Mouse (Mus musculus) neutrophil, adult 5-6 weeks (primary cell): Measurements from ENCODE around the gene Wdr31. TPM values are rescaled to one million over a fixed set of nuclear protein-coding genes. Genes with fewer than 3 reads are reported as not detected.

Source experiments
- ATAC-seq: fragments of 151-379, 151-347 bp; 2 replicates; pipeline ENCODE4 v1.8.0; 2017; ENCODE audit warnings: mild to moderate bottlenecking, moderate TSS enrichment; ENCODE audit not compliant: insufficient number of reproducible peaks, poor library complexity, low FRiP score, severe bottlenecking; ENCODE audit errors: extremely low read depth
- total RNA-seq: library from RNA; stranded (forward); fragments of 200-1000 nt; gene quantifications from 2 replicates; pipeline ENCODE4 v1.2.3, GENCODE M21; 2017

The Wdr31 gene
- total RNA-seq, result 0.35 TPM in 1 of 2 replicates, not detected in the other

DNA sequence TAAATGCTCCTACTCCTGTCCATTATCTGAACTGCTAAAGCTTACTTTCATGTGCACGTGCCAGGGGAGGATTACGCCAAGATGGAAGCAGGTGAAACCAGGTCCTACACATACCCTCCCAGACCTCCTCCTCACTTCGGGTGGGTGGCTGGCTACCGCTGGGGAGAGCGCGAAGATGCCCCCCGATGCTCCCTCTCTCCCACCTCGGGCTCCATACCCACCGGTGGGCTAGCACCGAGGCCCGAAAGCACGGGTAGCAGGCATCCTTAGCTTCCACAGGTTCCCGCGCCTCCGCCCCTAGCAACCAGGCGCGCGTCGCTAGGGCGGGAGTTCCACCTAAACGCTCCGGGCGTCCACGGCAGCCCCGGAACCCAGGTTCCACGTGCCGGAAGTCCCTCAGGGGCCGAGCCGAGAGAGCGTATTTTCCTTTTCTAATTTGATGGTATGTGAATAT, at the start of gene Wdr31:
Gene Wdr31 (minus strand): TSS at position 299 of the 454 bp plus-strand sequence.
- peak; percentile 85 for ATAC-seq

DNA sequence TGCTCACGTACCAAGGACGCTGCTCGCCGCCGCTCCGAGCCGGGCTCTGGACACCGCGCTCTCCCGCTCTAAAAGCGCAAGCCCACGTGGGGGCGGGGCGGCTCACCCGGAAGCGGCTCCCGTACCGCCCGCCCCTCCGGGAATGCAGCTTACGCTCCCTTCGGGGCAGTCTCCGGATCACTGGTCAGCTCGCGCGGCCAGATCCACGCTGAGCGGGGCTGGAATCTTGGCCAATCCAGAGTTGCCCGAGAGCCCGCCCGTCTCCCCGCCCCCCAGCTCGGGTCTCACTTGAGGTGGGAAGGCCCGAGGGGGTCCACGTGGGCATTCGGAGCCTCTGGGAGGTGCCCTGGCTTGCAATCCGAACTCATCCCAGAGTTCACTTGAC, 49.1 kb upstream of the Wdr31 start, which contains the start of gene Alad:
Gene Alad (minus strand): TSS at position 70 of the 385 bp plus-strand sequence.
- peak; percentile 23; the same call in 1 of the 2 replicates for ATAC-seq

DNA sequence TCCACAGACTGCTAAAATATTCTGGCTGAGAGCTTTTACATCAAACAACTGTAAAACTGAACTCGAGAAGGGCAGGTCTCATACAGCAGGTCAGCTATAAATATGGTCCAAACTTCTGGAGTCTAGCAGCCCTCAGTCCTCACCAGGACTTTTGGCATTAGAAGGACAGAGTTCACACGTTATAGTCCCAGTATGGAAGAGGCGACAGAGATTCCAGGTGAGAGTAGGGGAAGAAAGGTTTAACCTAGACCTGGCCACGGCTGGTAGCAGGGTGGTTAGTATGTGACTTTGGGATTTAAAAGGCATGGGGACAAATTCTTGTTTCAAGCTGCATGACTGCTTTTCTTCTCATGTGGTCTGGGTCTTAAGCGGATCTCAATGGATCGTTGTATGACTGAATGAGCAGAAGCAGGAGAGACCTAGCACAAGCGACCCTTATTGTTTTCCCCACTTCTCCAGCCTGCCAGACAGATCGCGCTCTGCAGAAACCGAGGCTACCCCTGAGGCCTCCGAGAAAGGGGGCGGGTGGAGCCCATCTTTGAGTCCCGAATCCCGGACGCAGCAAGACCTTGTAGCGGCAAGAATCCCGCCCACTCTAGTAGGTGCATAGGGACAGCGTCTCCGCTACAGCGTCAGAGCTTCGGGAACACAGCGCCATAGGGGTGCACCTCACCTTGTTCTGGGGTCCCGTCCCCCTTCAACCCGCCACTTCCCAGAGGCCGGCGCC, 48.6 kb upstream of the Wdr31 start:
- ATAC-seq, result no peak

DNA sequence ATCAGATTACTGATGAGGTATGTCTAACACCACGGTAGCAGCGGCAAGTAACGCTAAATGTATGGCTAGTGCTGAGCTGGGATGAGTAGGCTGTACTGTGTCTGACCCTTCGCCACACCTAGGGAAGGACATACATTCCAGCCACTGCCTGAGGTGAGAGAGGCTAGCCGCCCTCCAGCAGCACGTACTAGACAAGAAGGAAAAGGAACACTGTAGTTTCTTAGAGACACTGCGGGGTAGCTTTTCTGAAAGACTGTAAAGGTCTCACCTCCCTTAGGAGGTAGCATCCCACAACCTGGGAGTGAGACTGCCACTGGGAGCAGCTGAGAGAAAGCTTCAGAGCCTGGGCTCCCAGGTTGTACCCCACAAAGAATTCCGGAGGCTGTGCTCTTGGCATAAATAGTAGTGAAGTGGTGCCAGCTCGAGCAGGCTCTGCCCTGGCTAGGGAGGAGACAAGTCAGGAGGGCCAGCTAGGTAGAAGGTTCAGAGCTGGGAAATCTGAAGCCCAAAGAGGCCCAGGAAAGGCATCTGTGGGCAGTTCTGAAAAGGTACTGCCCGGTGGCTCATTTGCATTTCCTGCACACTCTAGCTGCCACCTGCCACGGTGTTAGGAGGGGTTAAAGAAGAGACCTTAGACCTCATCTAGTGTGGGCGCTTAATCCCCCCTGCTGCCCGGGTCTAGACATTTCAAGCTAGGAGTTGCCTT, 47.9 kb upstream of the Wdr31 start:
- peak; percentile 33; the same call in 1 of the 2 replicates for ATAC-seq

DNA sequence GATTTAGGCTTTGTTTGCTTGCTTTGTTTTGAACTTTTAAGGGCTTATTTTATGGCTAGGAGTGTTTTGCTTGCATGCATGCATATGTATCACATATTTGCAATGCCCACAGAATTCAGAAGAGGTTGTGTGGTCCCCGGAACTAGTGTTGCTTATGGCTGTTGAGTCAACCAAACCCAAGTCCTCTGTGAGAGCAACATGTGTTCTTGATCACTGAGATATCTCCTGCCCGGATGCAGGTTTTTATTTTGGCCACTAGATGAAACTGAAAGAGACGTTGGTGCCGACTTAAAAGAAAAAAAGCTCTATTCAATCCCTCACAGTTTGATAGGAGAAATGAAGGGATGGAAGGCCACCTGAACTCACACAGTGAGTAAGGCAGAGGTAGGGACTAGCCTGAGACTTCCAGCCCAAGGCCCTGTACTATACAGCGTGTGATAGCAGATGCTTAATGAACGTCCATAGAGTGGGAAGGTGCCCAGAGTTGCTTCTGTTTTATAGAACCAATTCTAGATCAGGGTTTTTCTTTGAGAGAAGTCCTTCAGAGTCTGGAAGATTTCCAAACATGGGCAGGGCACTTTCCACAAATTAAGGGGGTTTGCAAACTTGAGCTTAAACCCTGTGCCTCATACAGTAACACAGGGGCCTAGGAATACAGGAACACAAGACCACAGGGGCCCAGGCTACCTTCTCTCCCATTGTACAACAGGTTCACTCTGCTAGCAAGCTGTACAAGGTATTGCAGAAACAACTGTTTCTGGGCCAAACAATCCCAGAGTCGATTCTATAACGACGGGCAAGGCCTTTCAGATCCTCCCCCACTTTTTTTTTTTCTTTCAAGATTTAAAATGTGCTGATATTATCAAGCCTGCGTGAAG, 47.1 kb upstream of the Wdr31 start:
- ATAC-seq, result no peak

DNA sequence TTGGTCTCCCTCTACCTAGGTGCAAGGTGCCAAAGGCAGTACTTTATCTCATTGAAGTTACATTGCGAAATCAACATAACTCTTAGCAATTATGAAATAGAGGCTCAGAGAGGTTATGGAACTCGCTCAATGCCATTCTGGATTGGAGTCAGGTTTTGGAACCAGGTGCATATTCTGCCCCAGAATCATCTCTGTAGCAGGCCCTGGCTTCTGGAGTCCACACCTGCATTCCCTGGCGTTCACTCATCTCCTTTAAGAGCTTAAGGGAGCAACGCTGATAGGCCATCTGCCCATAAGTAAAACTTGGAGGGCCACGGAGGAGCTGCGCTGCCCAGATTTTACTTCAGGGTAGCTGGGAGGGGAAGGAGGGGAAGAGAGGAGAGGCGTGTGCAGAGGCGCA, 46.4 kb upstream of the Wdr31 start:
- ATAC-seq, result no peak

DNA sequence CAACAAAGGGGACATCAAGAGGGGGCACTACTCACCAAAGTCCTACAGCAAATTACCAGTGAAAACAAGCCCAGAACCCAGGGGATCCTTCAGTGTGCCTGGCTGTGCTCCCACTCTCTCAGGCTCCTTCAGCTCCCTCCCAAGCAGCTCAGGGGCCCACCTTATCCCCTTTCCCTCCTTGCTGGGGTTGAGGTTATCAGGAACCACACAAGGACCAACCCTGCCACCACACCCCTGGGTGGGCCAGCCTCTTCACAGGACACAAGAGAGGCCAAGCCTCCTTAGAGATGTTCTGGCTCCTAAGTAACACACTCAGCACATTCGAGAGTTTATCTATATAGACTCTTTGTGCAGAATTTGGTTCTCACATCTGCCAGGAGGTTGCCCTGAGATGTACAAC, 45.9 kb upstream of the Wdr31 start:
- ATAC-seq, result no peak

DNA sequence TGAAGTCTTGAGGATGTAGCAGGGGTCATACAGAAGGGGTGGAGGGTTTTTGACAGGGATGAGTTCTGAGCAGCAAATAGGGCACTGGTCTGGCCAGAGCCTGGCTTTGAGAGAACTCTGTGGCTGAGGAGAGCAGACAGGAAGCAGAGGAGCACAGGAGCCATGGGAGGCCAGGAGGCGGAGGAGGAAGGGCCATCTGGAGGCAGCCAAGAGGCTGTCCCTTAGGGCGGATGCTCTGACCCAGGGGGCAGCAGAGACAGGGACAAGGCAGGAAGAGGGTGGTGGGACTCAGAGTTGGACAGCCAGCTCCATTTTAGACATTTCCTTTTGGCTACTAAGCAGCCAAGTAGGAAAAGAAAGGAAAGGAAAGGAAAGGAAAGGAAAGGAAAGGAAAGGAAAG, 45.4 kb upstream of the Wdr31 start:
- ATAC-seq, result no peak

DNA sequence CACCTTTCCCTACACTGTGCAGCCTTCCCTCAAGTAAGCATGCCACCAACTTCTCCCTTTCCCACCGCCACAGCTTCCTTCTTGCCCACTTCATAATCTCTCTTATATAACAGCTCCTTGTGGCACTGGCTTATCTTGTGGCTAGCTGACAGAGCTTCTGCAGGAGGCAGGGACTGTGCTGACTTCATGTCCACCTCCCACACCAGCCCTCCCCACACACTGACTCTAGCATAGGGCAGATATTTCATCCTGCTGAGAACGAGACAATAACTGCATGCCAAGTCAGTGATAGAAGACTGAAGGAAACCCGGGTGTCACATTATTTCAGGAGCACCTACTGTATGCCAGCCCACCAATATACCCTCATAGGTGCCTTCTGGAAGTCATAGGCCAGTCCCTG, 44.8 kb upstream of the Wdr31 start:
- no peak for ATAC-seq

DNA sequence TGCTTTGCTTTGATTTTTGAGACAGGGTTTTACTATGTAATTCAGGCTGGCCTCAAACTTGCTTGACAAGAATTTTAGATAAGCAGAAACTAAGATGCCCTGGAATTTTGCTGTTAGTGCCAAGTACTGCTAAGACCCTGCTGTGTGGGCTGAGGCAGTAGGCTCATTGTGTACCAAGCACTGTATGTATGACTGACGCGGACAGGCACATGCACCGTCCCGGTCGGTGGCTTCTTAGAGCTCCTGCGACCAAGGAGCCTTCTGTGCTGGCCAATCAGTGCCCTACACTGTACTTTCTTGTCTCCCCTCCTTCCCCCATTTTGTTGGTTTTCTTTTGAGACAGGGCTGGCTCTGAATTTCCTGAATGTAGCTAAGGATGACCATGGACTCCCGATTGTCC, 44.3 kb upstream of the Wdr31 start:
- ATAC-seq, result no peak

DNA sequence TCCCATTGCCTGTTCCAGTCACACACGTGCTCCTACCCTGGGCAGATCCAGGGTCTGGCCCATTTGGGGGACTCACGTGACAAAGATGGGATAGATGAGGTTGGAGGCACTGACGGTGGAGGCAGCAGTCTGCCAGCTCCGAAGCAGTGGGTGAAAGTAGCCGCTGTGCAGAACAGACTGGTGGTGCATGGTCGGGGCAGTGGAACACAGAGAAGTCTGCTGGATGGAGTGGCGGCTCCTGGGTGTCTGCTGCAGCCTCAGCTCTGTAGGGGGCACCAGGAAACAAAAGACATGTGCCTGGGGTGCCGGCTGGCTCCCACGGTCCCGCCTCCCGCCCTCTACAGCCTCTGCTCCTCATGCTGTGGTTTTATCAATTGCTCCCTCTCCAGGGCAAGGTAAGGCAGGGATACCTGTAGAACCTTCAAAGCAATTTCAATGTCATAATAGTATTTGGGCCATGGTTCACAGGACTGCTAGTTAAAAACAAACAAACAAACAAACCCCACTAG, 43.4 kb upstream of the Wdr31 start:
- no peak for ATAC-seq

DNA sequence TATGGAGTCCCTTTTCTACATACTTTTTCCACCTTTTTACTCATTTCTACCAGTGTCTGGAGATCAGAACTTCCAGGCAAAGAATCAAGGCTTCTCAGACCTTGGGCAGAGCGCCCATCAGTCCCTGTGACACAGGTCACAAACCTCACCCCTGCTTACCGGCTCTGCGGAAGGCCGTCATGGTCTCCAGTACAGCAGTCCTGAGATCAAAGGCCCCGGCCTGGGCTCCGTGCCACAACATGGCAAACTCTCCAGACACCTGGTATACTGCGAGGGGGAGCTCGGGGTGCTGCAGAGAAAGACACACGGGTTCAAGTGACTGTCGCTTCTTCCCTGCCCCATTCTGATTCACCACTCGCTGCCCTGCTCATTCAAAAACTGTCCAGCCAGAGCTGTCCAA, 39.2 kb upstream of the Wdr31 start:
- ATAC-seq, result no peak

DNA sequence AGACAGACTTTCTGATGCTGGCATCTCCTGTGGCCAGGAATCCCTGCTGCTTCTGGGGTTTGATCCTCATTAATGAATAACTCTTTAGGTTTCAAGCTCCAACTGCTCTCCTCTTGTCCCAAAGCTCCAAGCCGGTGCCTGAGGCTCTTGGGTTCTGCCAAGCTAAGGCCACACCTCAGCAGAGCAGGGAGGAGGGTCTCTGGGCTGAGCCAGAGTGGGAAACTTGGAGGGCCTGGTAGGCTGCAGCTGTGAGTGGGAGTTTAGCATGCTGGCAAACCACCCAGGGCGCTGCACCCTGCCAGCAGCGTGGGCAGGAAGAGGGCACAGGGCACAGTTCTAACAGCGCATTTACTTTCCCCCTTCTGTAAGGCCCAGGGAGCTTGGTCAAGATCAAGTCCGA, 38.1 kb upstream of the Wdr31 start:
- no peak for ATAC-seq

DNA sequence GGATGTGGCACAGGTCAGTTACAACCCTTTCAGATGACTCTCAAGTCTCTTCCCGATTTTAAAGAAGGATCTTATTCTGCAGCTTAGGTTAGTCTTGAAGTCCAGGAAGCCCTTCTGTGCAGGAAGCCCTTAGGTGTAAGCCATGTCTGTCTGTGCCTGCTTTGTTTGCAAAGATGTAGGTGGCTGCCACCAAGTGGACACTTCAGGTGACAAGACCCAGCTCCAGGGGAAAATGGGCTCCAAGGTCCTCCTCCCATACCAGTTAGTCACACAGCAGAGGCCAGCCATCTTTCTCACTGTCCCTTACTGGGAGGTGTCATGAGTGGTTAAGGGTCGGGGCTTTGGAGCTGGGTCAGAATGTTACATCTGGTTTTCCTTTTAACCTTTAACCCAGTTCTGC, 36.1 kb upstream of the Wdr31 start:
- ATAC-seq, result no peak

DNA sequence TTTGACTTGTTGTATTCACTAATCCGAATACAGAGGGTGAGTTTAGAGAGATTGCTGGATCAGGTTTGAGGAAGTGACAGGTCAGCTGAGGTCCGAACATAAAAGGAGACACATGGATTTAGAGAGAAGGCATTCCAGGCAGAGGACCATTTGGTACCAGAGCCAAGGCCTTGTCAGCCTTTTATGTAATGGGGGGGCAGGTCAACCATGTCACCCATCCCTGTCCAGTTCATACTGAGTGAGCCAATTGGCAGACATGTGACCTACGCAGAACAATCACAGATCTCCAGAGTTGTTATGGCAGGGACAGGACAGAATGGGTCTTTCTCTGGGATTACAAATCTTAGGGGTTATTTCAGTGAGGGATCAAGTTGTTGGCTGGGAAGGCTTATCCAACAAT, 35.3 kb upstream of the Wdr31 start:
- ATAC-seq, result no peak

DNA sequence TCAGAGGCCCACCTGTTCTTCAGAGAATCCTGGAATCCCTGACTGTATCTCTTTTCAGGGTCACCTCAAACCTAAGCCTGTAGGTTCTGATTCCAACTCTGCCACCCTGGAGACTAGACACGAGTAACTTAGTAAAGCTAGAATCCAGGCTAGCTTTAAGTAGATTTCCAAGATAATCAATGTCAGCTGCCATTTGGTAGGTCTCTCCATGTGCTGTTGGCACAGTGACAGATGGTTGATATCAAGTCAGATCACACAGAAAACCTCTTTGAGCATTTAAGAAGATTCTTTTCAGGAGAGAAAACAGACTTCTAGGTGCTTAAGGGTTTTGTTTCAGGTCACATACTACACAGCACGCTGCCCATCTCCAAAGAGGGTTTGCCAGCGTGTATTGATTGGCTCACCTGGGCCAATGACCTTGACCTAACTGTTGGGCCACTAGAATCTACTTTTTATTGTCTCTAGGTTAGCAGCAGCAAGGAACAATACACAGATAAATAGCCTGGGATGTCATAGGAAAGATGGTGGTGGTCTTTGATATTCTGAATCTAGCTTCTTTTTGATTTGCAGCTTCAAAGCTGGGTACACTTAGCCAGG, 32.8 kb upstream of the Wdr31 start, which contains the start of gene Hdhd3:
Gene Hdhd3 (minus strand): TSS at position 94 of the 597 bp plus-strand sequence.
- no peak for ATAC-seq

DNA sequence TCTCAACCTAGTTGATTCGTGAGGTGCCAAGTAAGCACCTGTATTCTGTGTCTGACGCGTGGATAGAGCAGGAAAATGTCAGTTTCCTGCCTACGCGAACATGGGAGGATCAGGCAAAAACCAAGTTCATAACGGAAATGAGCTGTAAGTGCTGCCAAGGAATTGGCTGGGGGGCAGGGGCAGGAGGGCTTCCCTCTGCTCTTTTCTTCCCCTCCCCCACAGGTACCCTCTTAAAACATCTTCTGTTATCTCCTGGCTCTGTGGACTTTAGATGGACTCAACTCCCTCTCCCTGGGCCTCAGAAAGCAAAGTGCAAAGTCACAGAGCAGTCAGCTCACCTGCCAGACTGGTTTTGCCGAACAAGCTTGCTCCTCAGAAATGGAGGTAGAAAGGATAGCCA, 32.3 kb upstream of the Wdr31 start:
- ATAC-seq, result no peak

DNA sequence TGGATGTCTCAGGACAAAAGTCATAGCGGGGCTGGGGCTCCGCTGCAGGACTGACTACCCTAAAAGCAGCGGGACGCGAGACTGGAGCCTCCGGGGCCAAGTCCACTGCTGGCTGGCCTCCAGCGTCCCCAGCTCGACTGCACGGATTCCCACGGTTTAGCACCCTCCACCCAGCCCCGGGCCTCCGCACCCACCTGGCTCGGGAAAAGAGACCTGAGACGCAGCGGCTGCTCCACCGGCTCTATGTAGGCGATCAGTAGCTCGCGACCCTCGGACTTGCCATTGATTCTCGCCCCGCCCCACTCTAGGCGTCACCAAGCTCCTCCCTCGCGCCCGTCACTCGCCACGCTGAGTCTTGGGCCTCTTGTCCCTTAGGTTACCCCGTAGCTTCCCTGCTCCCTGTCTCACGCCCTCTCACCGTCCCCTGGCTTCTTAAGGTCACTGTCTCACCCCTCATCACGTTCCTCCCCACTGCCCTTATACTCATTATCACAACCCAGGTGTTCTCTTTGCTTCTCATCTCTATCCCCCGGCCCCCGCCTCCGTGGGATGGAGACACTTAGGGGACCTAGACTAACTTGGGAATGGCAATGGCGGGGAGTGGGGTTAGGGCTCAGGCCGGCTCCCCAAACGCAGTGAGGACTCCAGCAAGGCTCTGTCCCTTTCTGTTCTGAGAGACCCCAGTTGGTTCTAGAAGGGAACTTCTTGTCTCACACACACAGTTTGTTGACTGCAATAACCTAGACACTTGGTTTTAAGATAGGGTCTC, 31.5 kb upstream of the Wdr31 start:
- peak; percentile 80 for ATAC-seq
